Mouse (Mus musculus): ENCODE measurements around the gene Hgf. TPM values are rescaled to one million over a fixed set of nuclear protein-coding genes. Genes with fewer than 3 reads are reported as not detected.

Gene Hgf
- total RNA-seq, 1 experiment from 2014 or later, result 4.0 TPM

Other genes with a start within 250 kb of the Hgf start
- not detected in 2 replicates for gene Gm28710, start 238.3 kb downstream of the Hgf start, total RNA-seq (2021)

Measured in adrenal gland, postnatal 14 days (tissue).